Mouse (Mus musculus) brain, embryonic 14.5 days (tissue): ENCODE results near the gene Fam228a.

Source experiments
- CTCF ChIP-seq: fragments of 200-500 bp; IDR thresholded peaks from 2 replicates; pipeline ENCODE4 v1.5.1; 2012; ENCODE audit warnings: inconsistent platforms, mild to moderate bottlenecking, moderate library complexity, borderline replicate concordance; ENCODE audit not compliant: insufficient read depth, insufficient read length; ENCODE audit errors: extremely low read depth
- POLR2A ChIP-seq: fragments of 200-500 bp; IDR thresholded peaks from 2 replicates; pipeline ENCODE4 v1.6.1; 2012; ENCODE audit warnings: mild to moderate bottlenecking, inconsistent platforms, borderline replicate concordance; ENCODE audit not compliant: poor library complexity, insufficient read depth, insufficient read length, severe bottlenecking; ENCODE audit errors: extremely low read depth

DNA sequence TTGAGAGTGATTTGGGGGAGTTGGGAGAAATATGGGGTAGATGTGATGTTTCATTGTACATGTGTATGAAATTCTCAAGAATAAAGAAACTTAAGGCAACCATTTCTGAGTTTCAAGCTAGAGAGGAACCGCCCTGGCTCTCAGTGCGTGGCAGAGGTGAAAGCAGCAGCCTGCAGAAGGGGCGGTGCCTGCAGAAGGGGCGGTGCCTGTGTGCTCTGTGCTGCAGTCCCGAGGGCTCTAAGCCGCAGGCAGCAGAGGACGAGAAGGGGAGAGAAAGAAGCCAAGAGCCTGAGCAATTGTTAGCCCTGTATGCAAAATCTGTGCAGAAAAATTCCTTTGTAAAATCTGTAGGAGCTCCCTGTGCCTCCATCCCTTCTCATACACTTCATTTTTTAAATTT, 20.8 kb downstream of the Fam228a start:
- TF ChIP-seq CTCF (no peak), POLR2A (no peak)
